Mouse (Mus musculus) cerebellum, adult 18-20 months (tissue): ENCODE data around the gene Acsl5.

Experiments used
- DNase-seq, 2 experiments: peaks; one replicate each; pipeline ENCODE4 v3.0.0; 2021

Gene Acsl5

DNA sequence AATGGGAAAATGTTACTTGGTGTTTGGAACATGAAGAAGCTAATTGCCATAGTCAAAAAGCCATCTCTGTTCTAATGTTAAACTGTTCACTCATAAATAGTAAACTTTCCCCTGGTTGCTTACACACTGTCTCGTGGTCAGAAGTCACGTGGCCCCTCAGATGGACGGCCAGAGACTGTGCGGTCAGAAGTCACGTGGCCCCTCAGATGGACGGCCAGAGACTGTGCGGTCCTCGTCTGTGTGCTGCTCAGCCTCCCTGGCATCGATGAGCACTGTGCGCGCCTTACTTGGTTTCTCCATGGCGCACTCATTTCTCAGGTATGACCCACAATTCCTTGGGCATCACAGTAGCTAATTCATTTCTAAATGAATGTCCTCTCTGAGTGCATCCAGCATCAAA is 84.7 kb downstream of the Acsl5 start:
- no peak for DNase-seq

GRCm38 (mm10) chr19:55337066-55337465 is 85.3 kb downstream of the Acsl5 start:
- DNase-seq = no peak

GRCm38 (mm10) chr19:55337664-55338063 is 85.9 kb downstream of the Acsl5 start:
- DNase-seq = no peak

DNA sequence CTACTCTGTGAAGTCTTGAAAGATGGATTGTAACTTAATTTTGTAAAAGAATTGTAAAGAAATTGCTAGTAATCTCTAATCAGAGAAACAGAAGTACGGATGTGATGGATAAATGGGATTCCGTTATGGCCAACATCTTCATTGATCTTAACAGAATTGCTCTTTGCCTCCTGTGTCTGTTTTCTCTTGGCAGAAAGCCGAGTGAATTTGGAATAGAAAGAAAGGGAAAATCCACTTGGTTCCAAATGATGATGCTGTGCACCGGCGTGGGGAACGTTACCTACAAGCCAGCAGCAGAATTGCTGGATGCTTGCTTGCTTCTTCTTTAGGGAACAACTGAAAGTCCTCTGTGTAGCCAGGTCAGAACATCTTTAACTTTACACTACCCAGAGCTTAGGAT is 88.8 kb downstream of the Acsl5 start:
- DNase-seq = no peak

- no peak for DNase-seq
These were observed 89.6 kb downstream of the Acsl5 start for GRCm38 (mm10) chr19:55341377-55341776.

GRCm38 (mm10) chr19:55342423-55342822 is 90.7 kb downstream of the Acsl5 start:
- no peak for DNase-seq

DNA sequence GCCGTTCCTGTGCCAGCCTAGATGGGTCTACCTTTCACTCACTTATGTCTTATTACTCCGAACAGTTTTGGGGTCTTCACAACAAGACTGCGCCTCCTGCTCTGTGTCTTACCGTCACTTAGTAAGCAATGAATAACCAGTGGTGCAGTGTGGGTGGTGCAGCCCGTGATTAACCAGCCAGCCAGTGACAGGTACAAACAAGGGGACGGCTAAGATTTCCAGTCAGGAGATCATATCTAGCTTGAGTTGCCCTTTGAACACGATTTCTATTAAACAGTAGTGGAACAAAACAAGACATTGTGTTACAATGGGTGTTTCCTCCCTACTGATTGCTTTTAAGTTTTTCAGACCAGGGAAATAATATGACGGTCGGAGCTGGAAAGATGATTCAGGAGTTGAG is 91.5 kb downstream of the Acsl5 start:
- DNase-seq = no peak
